ENCODE assay signal across 39 mouse cellular contexts in genomic region chr15:82509495-82509894, GRCm38 (mm10). TPM values are rescaled to one million over a fixed set of nuclear protein-coding genes. Genes with fewer than 3 reads are reported as not detected.
"Had no signal": no experiment of that assay in that cellular context is flagged by ENCODE, and none has a peak within 500 bp of the region (broad histone marks: within the 10 kb centered on the region; RNA-seq: fewer than 3 reads in every experiment).

No protein-coding gene starts in this region.

RNA-seq across cellular contexts. Expression of gene Cyp2d12, which starts 45.4 kb away (rescaled TPM):
- total RNA-seq: left cerebral cortex, adult 8-10 months; left cerebral cortex, postnatal 10 days; left cerebral cortex, postnatal 14 days; left cerebral cortex, postnatal 25 days; left cerebral cortex, postnatal 36 days; left cerebral cortex, postnatal 4 days; megakaryocyte progenitor cell, adult 5-6 weeks; megakaryocyte, adult 5-6 weeks; megakaryocyte-erythroid progenitor cell, adult 5-6 weeks; midbrain, postnatal 0 days; monocyte, adult 5-6 weeks had no signal
- polyA plus RNA-seq: limb, embryonic 10.5 days; limb, embryonic 11.5 days; limb, embryonic 12.5 days; limb, embryonic 13.5 days; limb, embryonic 14.5 days; limb, embryonic 15.5 days; liver, embryonic 11.5 days; liver, embryonic 12.5 days; liver, embryonic 13.5 days; liver, embryonic 14.5 days; liver, embryonic 15.5 days; liver, embryonic 16.5 days; lung, adult 2 months; lung, embryonic 14.5 days; lung, embryonic 15.5 days; lung, embryonic 16.5 days; lung, postnatal 0 days; macrophage; midbrain, embryonic 10.5 days; midbrain, embryonic 11.5 days; midbrain, embryonic 12.5 days; midbrain, embryonic 13.5 days; midbrain, embryonic 14.5 days; midbrain, embryonic 15.5 days; midbrain, embryonic 16.5 days; midbrain, postnatal 0 days; myocyte; neural tube, embryonic 11.5 days; neural tube, embryonic 12.5 days had no signal
